In the genomic region with DNA sequence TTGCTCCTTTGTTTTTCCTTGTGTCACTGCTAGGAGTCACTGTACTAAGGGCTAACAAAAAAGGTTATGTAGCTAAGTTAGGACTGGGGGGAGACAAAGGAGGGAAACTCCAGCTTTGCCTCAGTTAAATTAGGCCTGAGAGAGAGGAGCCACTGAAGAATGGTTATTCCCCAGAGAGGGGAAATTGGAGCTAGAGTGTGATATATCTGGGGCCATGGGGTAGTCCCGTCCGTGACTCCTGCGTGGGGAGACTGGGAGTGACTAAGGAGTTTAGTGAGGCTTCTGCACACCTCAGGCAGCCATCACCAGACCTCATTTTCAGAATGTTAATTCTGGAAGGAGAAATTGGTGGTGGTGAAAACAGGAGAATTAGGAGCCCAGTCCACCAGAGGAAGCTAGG, we compare ENCODE assay signal across 10 mouse cellular contexts. TPM values are rescaled to one million over a fixed set of nuclear protein-coding genes. Genes with fewer than 3 reads are reported as not detected.
DNase-seq lines count a peak whose midpoint lies in the region; ATAC-seq and TF ChIP-seq lines count a peak whose summit lies in the region.
"Had no signal": no experiment of that assay in that cellular context is flagged by ENCODE, and none has a peak within 500 bp of the region (broad histone marks: within the 10 kb centered on the region; RNA-seq: fewer than 3 reads in every experiment).

No protein-coding gene starts in this region.

- peak overlapping the region; percentile 78 for H3K4me2 ChIP-seq in liver, embryonic 14.5 days (ENCODE audit: low read depth)

- H3K9me3 ChIP-seq in megakaryocyte, embryonic 14.5 days = no peaks in the 10 kb centered on the region
- no peaks in the 10 kb centered on the region for H3K9me3 ChIP-seq in liver, embryonic 14.5 days (ENCODE audit: control insufficient read depth, low read length)

- no peak for TF ChIP-seq CTCF in heart, adult 2 months (IDR thresholded peaks at IDR 0.05)
- TF ChIP-seq CTCF in liver, embryonic 14.5 days (IDR thresholded peaks at IDR 0.05; ENCODE audit: low read depth) = no peak

- no peaks in the 10 kb centered on the region for H3K27me3 ChIP-seq in heart, adult 2 months (ENCODE audit: control insufficient read depth, insufficient read depth, low read length)
- no peaks in the 10 kb centered on the region for H3K27me3 ChIP-seq in megakaryocyte, embryonic 14.5 days (replicated peaks)
- H3K27me3 ChIP-seq in liver, embryonic 14.5 days (ENCODE audit: control insufficient read depth, insufficient read depth, low read length) = no peaks in the 10 kb centered on the region; the same call in 1 of the 2 replicates

- H3K4me1 ChIP-seq in heart, adult 2 months (ENCODE audit: control insufficient read depth, insufficient read depth, low read length) = peaks cover 1% of the 10 kb centered on the region; the same call in 1 of the 2 replicates
- H3K4me1 ChIP-seq in megakaryocyte, embryonic 14.5 days = peaks cover 44% of the 10 kb centered on the region
- H3K4me1 ChIP-seq in liver, embryonic 14.5 days (replicated peaks; ENCODE audit: control insufficient read depth in 2 of 2, insufficient read depth in 2 of 2, low read length in 1 of 2) = peaks cover 7 to 8% of the 10 kb centered on the region in 2 experiments

- TF ChIP-seq POLR2A in heart, adult 2 months (IDR thresholded peaks at IDR 0.05; ENCODE audit: insufficient read depth, low read depth, low read length) = no peak

- peaks cover 1% of the 10 kb centered on the region; the same call in 1 of the 2 replicates for H3K79me2 ChIP-seq in heart, adult 2 months (replicated peaks; ENCODE audit: control insufficient read depth, insufficient read depth, low read length)

- intact Hi-C loops in heart, adult 2 months (cut with DNase I) = no loop called here

- no peak overlapping the region for H3K9ac ChIP-seq in heart, adult 2 months (ENCODE audit: low read depth, low read length)
- no peak overlapping the region for H3K9ac ChIP-seq in liver, embryonic 14.5 days (replicated peaks)

- no peak overlapping the region for H3K27ac ChIP-seq in heart, adult 2 months
- H3K27ac ChIP-seq in liver, embryonic 14.5 days = no peak overlapping the region

- no peak for DNase-seq in heart, adult 2 months
- no peak for DNase-seq in heart, adult 11 months
- DNase-seq in liver, embryonic 14.5 days (ENCODE audit: low read depth in 3 of 3, low spot score in 3 of 3) = no peak
- DNase-seq in right cerebral cortex, postnatal 14 days = no peak
- no peak for DNase-seq in right cerebral cortex, adult 2 months (ENCODE audit: low spot score in 2 of 2)
- DNase-seq in layer of hippocampus, postnatal 25 days (ENCODE audit: extremely low spot score in 1 of 2, low spot score in 1 of 2) = no peak
- DNase-seq: kidney, postnatal 36 days had no signal

- H3K4me3 ChIP-seq in heart, adult 2 months = peak overlapping the region; percentile 98; the same call in 1 of the 2 replicates
- peak overlapping the region; percentile 95 for H3K4me3 ChIP-seq in megakaryocyte, embryonic 14.5 days (replicated peaks)
- no peak overlapping the region for H3K4me3 ChIP-seq in liver, embryonic 14.5 days (ENCODE audit: insufficient read depth in 1 of 2, low read depth in 2 of 2, low read length in 2 of 2)

- ATAC-seq in megakaryocyte, adult 5-6 weeks (ENCODE audit: poor library complexity, severe bottlenecking) = no peak
- no peak for ATAC-seq in liver, embryonic 14.5 days (ENCODE audit: insufficient read depth)

- 68% methylated on average over 3 of the region's 3 CpGs for WGBS in heart, adult 2 months
- WGBS in liver, embryonic 14.5 days (ENCODE audit: insufficient replicate concordance) = 73% methylated on average over 3 of the region's 3 CpGs

- no peak for TF ChIP-seq EP300 in heart, adult 2 months (IDR thresholded peaks at IDR 0.05; ENCODE audit: insufficient read depth, low read depth, low read length)
- TF ChIP-seq EP300 in liver, embryonic 14.5 days (IDR thresholded peaks at IDR 0.05; ENCODE audit: low read depth) = no peak

- no peaks in the 10 kb centered on the region for H3K36me3 ChIP-seq in heart, adult 2 months (ENCODE audit: control insufficient read depth, insufficient read depth, low read length)
- peaks cover 48% of the 10 kb centered on the region for H3K36me3 ChIP-seq in megakaryocyte, embryonic 14.5 days (replicated peaks; ENCODE audit: low read length)
- no peaks in the 10 kb centered on the region for H3K36me3 ChIP-seq in liver, embryonic 14.5 days (replicated peaks; ENCODE audit: control insufficient read depth, insufficient read depth, low read depth)

RNA-seq across cellular contexts. Expression of a gene that starts 1.6 kb away (rescaled TPM):
- 10 to 100 TPM; 10.5 to 10.8 TPM for total RNA-seq in heart, adult 2 months (2021)
- 14.5 and 17.8 TPM in 2 replicates for polyA plus RNA-seq in heart, adult 2 months (2012; rRNA removed)
- 39.1 and 45.5 TPM in 2 replicates for polyA plus RNA-seq in megakaryocyte, embryonic 14.5 days (2012; ENCODE audit: insufficient read depth, low replicate concordance)
- total RNA-seq in megakaryocyte, adult 5-6 weeks (2015) = 0.94 and 1.1 TPM in 2 replicates
- 3.3 and 3.5 TPM in 2 replicates for total RNA-seq in megakaryocyte, adult 5-6 weeks (2017)
- 7.5 and 9.1 TPM in 2 replicates for polyA plus RNA-seq in liver, embryonic 14.5 days (2012; rRNA removed)
- 7.5 and 7.9 TPM in 2 replicates for polyA plus RNA-seq in liver, embryonic 14.5 days (2014; fragmentation: Nextera tagmentation; extraction: Ambion mirVana)
- total RNA-seq in layer of hippocampus, postnatal 25 days (2021) = 1 to 10 TPM; 7.5 to 7.7 TPM

RNA-seq across cellular contexts. Expression of a gene that starts 1.8 kb away (rescaled TPM):
- total RNA-seq in heart, adult 2 months (2021) = 10 to 100 TPM; 17.7 to 24.8 TPM
- 6.4 and 11.2 TPM in 2 replicates for polyA plus RNA-seq in heart, adult 2 months (2012; rRNA removed)
- 14.7 and 17.1 TPM in 2 replicates for polyA plus RNA-seq in megakaryocyte, embryonic 14.5 days (2012; ENCODE audit: insufficient read depth, low replicate concordance)
- total RNA-seq in megakaryocyte, adult 5-6 weeks (2015) = 2.1 and 4.5 TPM in 2 replicates
- total RNA-seq in megakaryocyte, adult 5-6 weeks (2017) = 2.9 and 6.6 TPM in 2 replicates
- polyA plus RNA-seq in liver, embryonic 14.5 days (2012; rRNA removed) = 2.2 and 3.1 TPM in 2 replicates
- polyA plus RNA-seq in liver, embryonic 14.5 days (2014; fragmentation: Nextera tagmentation; extraction: Ambion mirVana) = 12.7 and 12.8 TPM in 2 replicates
- total RNA-seq in layer of hippocampus, postnatal 25 days (2021) = 10 to 100 TPM; 32.4 to 36.7 TPM

RNA-seq across cellular contexts. Expression of a gene that starts 16.3 kb away (rescaled TPM):
- not detected for total RNA-seq in heart, adult 2 months (2021)
- 0.16 and 0.67 TPM in 2 replicates for polyA plus RNA-seq in heart, adult 2 months (2012; rRNA removed)
- not detected in 2 replicates for polyA plus RNA-seq in megakaryocyte, embryonic 14.5 days (2012; ENCODE audit: insufficient read depth, low replicate concordance)
- total RNA-seq in megakaryocyte, adult 5-6 weeks (2015) = not detected in 2 replicates
- total RNA-seq in megakaryocyte, adult 5-6 weeks (2017) = not detected in 2 replicates
- 0.05 TPM in 1 of 2 replicates, not detected in the other for polyA plus RNA-seq in liver, embryonic 14.5 days (2012; rRNA removed)
- not detected in 2 replicates for polyA plus RNA-seq in liver, embryonic 14.5 days (2014; fragmentation: Nextera tagmentation; extraction: Ambion mirVana)
- total RNA-seq in layer of hippocampus, postnatal 25 days (2021) = under 1 TPM in 1 of 2 experiments, not detected in 1; 0.34 TPM
- total RNA-seq: monocyte, adult 5-6 weeks had no signal

RNA-seq across cellular contexts. Expression of a gene that starts 20.9 kb away (rescaled TPM):
- not detected for total RNA-seq in heart, adult 2 months (2021)
- 0.37 TPM in 1 of 2 replicates, not detected in the other for polyA plus RNA-seq in heart, adult 2 months (2012; rRNA removed)
- polyA plus RNA-seq in megakaryocyte, embryonic 14.5 days (2012; ENCODE audit: insufficient read depth, low replicate concordance) = not detected in 2 replicates
- not detected in 2 replicates for total RNA-seq in megakaryocyte, adult 5-6 weeks (2015)
- not detected in 2 replicates for total RNA-seq in megakaryocyte, adult 5-6 weeks (2017)
- polyA plus RNA-seq in liver, embryonic 14.5 days (2012; rRNA removed) = not detected in 2 replicates
- not detected in 2 replicates for polyA plus RNA-seq in liver, embryonic 14.5 days (2014; fragmentation: Nextera tagmentation; extraction: Ambion mirVana)
- under 1 TPM; 0.32 to 0.33 TPM for total RNA-seq in layer of hippocampus, postnatal 25 days (2021)
- total RNA-seq: monocyte, adult 5-6 weeks had no signal

RNA-seq across cellular contexts. Expression of a gene that starts 39.2 kb away (rescaled TPM):
- 10 to 100 TPM; 13.6 to 17.5 TPM for total RNA-seq in heart, adult 2 months (2021)
- polyA plus RNA-seq in heart, adult 2 months (2012; rRNA removed) = 20.3 and 24.5 TPM in 2 replicates
- 3.9 and 54.3 TPM in 2 replicates for polyA plus RNA-seq in megakaryocyte, embryonic 14.5 days (2012; ENCODE audit: insufficient read depth, low replicate concordance)
- 20.6 and 28.6 TPM in 2 replicates for total RNA-seq in megakaryocyte, adult 5-6 weeks (2015)
- total RNA-seq in megakaryocyte, adult 5-6 weeks (2017) = 19.7 and 42.9 TPM in 2 replicates
- polyA plus RNA-seq in liver, embryonic 14.5 days (2012; rRNA removed) = 38.5 and 51.2 TPM in 2 replicates
- polyA plus RNA-seq in liver, embryonic 14.5 days (2014; fragmentation: Nextera tagmentation; extraction: Ambion mirVana) = 116 and 123 TPM in 2 replicates
- 10 to 100 TPM; 17.3 to 20.1 TPM for total RNA-seq in layer of hippocampus, postnatal 25 days (2021)

Comparison
In these comparisons a context has a peak if more than half of its experiments do, and no peak if none do; other contexts are left out.
1. H3K4me3 ChIP-seq: peak in heart, adult 2 months (single experiment) and megakaryocyte, embryonic 14.5 days (single experiment); none in liver, embryonic 14.5 days (0 of 2).